Mouse (Mus musculus): ENCODE measurements around the gene Gse1. TPM values are rescaled to one million over a fixed set of nuclear protein-coding genes. Genes with fewer than 3 reads are reported as not detected.
A peak's percentile ranks its signal among the peaks of the same experiment; 100 is the strongest.

Gene Gse1
- polyA plus RNA-seq, 1 experiment from 2014 or later, result 6.4 TPM

DNA sequence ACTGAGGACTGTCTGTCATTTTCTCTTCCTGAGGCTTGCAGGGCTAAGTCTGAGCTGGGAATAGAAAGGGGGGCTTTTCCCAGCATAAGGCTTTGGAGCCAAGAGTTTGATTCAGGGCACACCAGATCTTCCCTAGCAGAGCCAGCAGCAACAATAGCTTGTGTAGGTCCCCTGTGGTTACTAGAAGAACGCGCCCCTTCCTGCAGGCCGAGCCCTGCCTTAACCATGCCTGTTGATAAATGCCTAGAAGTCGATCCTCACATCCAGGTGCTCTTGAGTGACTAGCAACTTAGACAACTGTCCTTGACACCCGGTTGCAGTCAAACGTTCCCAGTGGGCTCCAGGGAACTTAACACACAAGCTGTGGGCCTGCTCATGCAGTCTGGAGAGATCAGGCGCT is 195.3 kb downstream of the Gse1 start:
- Histone ChIP-seq H3K9me3 (ENCODE audit: control insufficient read depth) (no peaks in the 10 kb centered on the region), H3K4me1 (replicated peaks; ENCODE audit: control insufficient read depth, insufficient read depth, low read length) (0 out of 2 replicates have a peak, but pooled peaks cover 2% of the 10 kb centered on the region), H3K9ac (ENCODE audit: low read depth, low read length) (no peak overlapping the region), H3K36me3 (ENCODE audit: control insufficient read depth, insufficient read depth) (no peaks in the 10 kb centered on the region), H3K4me2 (replicated peaks; ENCODE audit: low read depth) (no peak overlapping the region), H3K27me3 (replicated peaks; ENCODE audit: control insufficient read depth, insufficient read depth, low read length) (no peaks in the 10 kb centered on the region), H3K4me3 (ENCODE audit: low read depth, low read length) (no peak overlapping the region), H3K27ac (ENCODE audit: low read depth, low read length) (no peak overlapping the region)
- ATAC-seq, result no peak
- 61% methylated on average over 7 of the region's 7 CpGs for WGBS
- no peak for TF ChIP-seq CTCF (IDR thresholded peaks at IDR 0.05; ENCODE audit: low read depth)

DNA sequence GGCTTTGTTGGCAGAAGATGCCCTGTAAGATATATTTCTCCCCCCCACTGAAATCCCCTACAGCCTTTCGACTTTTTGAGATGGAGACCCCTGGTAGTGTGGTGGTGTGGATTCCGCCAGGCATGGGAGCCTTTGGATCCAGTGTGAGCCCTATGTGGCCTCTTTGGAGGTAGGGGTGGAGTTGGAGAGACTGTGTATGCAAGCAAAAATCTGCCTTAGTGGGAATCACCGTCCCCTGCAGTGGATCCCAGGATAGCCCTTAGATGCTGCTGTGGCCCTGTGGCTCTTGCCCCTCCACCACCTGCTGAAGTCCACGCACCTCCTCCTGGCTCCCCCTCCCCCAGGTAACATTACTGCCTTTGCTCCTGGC is 196.6 kb downstream of the Gse1 start:
- WGBS, result 58% methylated on average over 4 of the region's 4 CpGs
- ATAC-seq, result no peak
- no peak overlapping the region for H3K9ac ChIP-seq (ENCODE audit: low read depth, low read length)
- no peak overlapping the region for H3K4me2 ChIP-seq (replicated peaks; ENCODE audit: low read depth)
- no peaks in the 10 kb centered on the region for H3K36me3 ChIP-seq (ENCODE audit: control insufficient read depth, insufficient read depth)
- no peaks in the 10 kb centered on the region for H3K9me3 ChIP-seq (ENCODE audit: control insufficient read depth)
- no peak for TF ChIP-seq CTCF (IDR thresholded peaks at IDR 0.05; ENCODE audit: low read depth)
- no peak overlapping the region for H3K27ac ChIP-seq (ENCODE audit: low read depth, low read length)
- H3K4me1 ChIP-seq (replicated peaks; ENCODE audit: control insufficient read depth, insufficient read depth, low read length), result 0 out of 2 replicates have a peak, but pooled peaks cover 2% of the 10 kb centered on the region
- H3K4me3 ChIP-seq (ENCODE audit: low read depth, low read length), result no peak overlapping the region
- H3K27me3 ChIP-seq (replicated peaks; ENCODE audit: control insufficient read depth, insufficient read depth, low read length), result no peaks in the 10 kb centered on the region

DNA sequence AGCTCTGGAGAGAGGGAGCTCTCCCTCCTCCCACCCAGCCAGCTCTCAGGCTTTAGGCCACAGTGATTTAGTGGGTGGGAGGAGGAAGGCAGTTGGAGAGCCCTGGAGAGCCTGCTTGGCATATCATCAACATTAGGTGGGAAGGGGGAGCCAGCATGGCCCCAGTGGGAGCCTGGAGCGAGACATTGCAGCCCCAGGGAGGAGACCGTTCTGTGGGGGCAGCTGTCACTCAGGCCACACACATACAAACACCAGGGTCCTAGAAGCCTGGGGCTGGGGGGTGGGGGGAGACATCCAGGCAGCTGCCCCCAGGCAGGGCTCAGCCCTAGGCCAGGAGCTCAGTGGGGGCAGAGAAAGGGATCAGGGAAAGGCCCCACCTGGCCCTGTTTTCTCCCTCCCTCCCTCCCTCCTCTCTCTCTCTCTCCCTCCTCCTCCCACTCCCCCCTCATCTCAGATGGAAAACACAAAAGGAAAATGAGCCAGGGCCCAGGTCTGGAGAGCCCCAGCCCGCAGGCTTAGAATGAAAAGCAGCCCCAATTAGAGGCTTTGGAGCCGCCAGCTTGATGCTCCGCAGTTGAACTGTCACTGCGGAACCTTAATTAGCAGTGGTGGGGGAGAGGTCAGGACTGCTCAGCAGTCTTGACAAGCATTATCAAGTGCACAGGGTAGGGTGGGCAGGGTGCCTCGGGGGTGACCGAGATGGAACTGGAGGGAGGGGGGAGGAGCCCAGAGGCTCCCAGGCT is 197.1 kb downstream of the Gse1 start:
- Histone ChIP-seq H3K27ac (ENCODE audit: low read depth, low read length) (no peak overlapping the region), H3K4me2 (replicated peaks; ENCODE audit: low read depth) (no peak overlapping the region), H3K9me3 (ENCODE audit: control insufficient read depth) (no peaks in the 10 kb centered on the region), H3K4me3 (ENCODE audit: low read depth, low read length) (no peak overlapping the region), H3K9ac (ENCODE audit: low read depth, low read length) (no peak overlapping the region), H3K36me3 (ENCODE audit: control insufficient read depth, insufficient read depth) (no peaks in the 10 kb centered on the region), H3K27me3 (replicated peaks; ENCODE audit: control insufficient read depth, insufficient read depth, low read length) (no peaks in the 10 kb centered on the region), H3K4me1 (replicated peaks; ENCODE audit: control insufficient read depth, insufficient read depth, low read length) (0 out of 2 replicates have a peak, but pooled peaks cover 2% of the 10 kb centered on the region)
- no peak for ATAC-seq
- TF ChIP-seq CTCF (IDR thresholded peaks at IDR 0.05; ENCODE audit: low read depth), result no peak
- WGBS, result 48% methylated on average over 7 of the region's 8 CpGs

DNA sequence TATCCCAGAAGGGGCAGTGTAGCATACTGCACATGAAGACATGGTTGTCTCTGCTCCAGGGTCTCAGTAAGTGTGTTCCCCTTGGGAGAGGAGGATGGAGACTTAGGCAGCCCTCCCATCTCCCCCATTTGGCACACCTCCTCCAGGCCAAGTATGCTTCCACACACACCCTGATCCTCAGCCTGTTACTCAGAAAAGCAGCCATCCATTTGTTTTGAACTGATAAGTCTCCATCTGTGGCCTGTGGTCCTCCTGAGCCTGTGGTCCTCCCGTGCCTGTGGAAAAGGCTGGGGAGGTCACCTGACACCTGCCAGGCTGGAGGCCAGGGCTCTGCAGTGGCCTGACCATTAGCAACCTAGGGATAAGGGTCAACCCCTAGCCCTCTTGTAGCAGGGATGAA is 197.8 kb downstream of the Gse1 start:
- 67% methylated on average over 1 of the region's 1 CpGs for WGBS
- Histone ChIP-seq H3K4me2 (replicated peaks; ENCODE audit: low read depth) (no peak overlapping the region), H3K27ac (ENCODE audit: low read depth, low read length) (no peak overlapping the region), H3K27me3 (replicated peaks; ENCODE audit: control insufficient read depth, insufficient read depth, low read length) (no peaks in the 10 kb centered on the region), H3K36me3 (ENCODE audit: control insufficient read depth, insufficient read depth) (no peaks in the 10 kb centered on the region), H3K4me1 (replicated peaks; ENCODE audit: control insufficient read depth, insufficient read depth, low read length) (0 out of 2 replicates have a peak, but pooled peaks cover 2% of the 10 kb centered on the region), H3K9me3 (ENCODE audit: control insufficient read depth) (no peaks in the 10 kb centered on the region), H3K4me3 (ENCODE audit: low read depth, low read length) (no peak overlapping the region), H3K9ac (ENCODE audit: low read depth, low read length) (0 out of 2 replicates have a peak overlapping the region, but pooled peaks have one; percentile 11)
- TF ChIP-seq CTCF (IDR thresholded peaks at IDR 0.05; ENCODE audit: low read depth), result no peak
- ATAC-seq, result no peak

DNA sequence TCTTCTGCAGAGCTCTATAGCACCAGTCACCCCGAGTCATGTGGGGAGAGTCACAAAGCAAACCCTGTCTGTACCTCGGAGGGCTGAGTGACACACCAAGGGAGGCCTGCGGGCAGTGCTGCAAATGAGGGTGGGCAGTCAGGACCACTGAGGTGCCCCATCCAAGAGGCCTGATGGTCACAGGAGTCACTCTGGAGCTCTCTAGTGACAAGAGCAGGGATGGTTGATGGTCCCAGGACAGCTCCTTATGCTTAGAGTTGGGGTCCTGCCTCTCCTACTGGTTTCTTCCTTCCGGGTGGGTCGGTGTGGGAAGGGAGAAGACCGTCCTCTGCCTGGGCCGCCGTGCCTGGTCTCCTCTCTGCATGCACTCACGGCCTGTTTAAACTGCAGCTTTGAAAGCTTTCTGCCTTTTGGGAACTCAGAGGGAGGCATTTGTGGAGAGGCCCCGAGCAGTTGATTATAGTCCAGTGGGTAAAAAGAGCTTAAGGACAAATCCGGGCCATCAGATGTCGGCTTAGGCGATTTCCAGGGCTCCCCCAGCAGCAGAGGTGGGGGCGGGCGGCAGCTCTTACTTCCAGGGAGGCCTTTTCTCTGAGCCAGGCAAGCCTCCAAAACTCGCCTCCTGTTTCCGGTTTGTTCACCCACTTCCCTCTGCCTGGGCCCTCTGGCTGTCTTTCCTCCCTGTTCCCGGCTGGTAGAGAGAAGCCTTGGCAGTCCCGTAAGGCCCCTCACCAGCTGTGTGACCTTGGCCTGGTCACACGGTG is 198.5 kb downstream of the Gse1 start:
- Histone ChIP-seq H3K9ac (ENCODE audit: low read depth, low read length) (0 out of 2 replicates have a peak overlapping the region, but pooled peaks have one; percentile 11), H3K9me3 (ENCODE audit: control insufficient read depth) (no peaks in the 10 kb centered on the region), H3K4me2 (replicated peaks; ENCODE audit: low read depth) (no peak overlapping the region), H3K36me3 (ENCODE audit: control insufficient read depth, insufficient read depth) (no peaks in the 10 kb centered on the region), H3K27me3 (replicated peaks; ENCODE audit: control insufficient read depth, insufficient read depth, low read length) (no peaks in the 10 kb centered on the region), H3K4me1 (replicated peaks; ENCODE audit: control insufficient read depth, insufficient read depth, low read length) (no peaks in the 10 kb centered on the region), H3K27ac (ENCODE audit: low read depth, low read length) (no peak overlapping the region; the same call in 1 of the 2 replicates), H3K4me3 (ENCODE audit: low read depth, low read length) (no peak overlapping the region)
- ATAC-seq, result no peak
- no peak for TF ChIP-seq CTCF (IDR thresholded peaks at IDR 0.05; ENCODE audit: low read depth)
- WGBS, result 70% methylated on average over 20 of the region's 20 CpGs

DNA sequence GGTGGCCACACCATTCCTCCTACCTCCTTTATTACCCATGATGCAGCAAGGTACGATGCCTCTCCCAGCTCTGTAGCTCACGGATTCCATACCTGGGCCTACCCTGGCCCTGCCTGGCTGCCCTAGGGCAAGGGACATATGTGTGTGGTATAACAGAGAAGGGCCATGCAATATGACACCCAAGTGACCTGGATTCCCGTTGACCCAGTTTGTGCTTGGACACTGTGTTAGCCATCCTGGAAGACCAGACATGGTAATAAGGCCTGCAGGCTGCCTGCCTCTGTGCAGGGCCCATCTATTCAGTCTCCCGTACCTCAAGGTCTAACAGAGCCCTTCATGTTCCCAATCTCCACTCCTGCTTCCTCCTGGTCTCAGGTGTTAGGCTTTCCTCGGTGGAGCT is 200.2 kb downstream of the Gse1 start:
- H3K36me3 ChIP-seq (ENCODE audit: control insufficient read depth, insufficient read depth), result no peaks in the 10 kb centered on the region
- H3K27ac ChIP-seq (ENCODE audit: low read depth, low read length), result no peak overlapping the region
- no peaks in the 10 kb centered on the region for H3K4me1 ChIP-seq (replicated peaks; ENCODE audit: control insufficient read depth, insufficient read depth, low read length)
- ATAC-seq, result no peak
- 91% methylated on average over 5 of the region's 5 CpGs for WGBS
- H3K4me3 ChIP-seq (ENCODE audit: low read depth, low read length), result no peak overlapping the region
- no peak for TF ChIP-seq CTCF (IDR thresholded peaks at IDR 0.05; ENCODE audit: low read depth)
- no peaks in the 10 kb centered on the region for H3K9me3 ChIP-seq (ENCODE audit: control insufficient read depth)
- no peak overlapping the region for H3K9ac ChIP-seq (ENCODE audit: low read depth, low read length)
- H3K4me2 ChIP-seq (replicated peaks; ENCODE audit: low read depth), result no peak overlapping the region
- no peaks in the 10 kb centered on the region for H3K27me3 ChIP-seq (replicated peaks; ENCODE audit: control insufficient read depth, insufficient read depth, low read length)
